Mouse (Mus musculus): ENCODE measurements around the gene Pias1.

DNA sequence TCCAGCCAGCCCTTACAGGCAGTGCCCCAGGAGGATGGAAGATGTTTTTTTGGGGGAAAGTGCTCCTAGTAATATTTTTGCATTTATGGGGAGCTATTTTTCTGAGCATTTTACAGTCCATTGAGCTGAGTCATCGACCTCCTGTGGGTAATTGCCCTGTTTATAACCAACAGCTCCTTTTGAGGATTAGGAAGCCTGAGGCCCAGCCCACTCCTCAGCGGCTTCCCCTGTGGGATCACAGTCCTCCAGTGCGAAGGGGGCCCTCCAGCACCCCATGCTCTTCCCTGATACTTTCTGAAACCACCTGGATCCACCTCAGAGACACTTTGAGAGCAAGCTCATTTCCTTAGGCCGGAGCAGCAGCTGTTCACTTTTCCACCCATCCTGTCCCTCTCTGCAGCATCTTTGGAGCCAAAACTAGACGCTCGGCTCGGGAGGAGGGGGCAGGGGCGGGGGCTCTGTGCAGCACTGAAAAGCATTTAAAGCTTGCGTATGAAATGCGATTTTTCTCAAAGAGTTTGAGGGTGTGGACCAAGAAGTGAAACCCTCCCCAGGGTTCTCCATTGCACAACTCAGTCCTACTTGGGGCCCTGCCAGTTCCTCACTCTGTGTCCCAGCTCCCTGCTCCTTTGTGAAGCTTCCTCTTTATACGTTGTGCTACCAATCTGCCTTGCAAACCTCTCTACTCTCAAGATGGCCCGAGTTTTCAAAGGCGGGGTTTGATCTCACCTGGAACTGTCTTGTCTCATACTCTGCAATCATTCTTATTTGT, 43.5 kb upstream of the Pias1 start:
- TF ChIP-seq POLR2A (IDR thresholded peaks at IDR 0.05; ENCODE audit: extremely low read depth, insufficient read depth, low read length): no peak
- no peak for TF ChIP-seq CTCF (IDR thresholded peaks at IDR 0.05; ENCODE audit: extremely low read depth, insufficient read depth, low read length)
